Mouse (Mus musculus): ENCODE results near the gene Atp6v0a4. TPM values are rescaled to one million over a fixed set of nuclear protein-coding genes. Genes with fewer than 3 reads are reported as not detected.

Gene Atp6v0a4
- polyA plus RNA-seq, 1 experiment from 2014 or later: not detected

- no peak overlapping the region for H3K4me3 ChIP-seq (replicated peaks; ENCODE audit: low read depth, low read length)
- DNase-seq (no peak), ATAC-seq (ENCODE audit: low FRiP score, low TSS enrichment) (no peak)
- WGBS: 96% methylated on average over 6 of the region's 6 CpGs
- H3K27me3 ChIP-seq (ENCODE audit: control insufficient read depth, insufficient read depth, low read length): no peaks in the 10 kb centered on the region
- H3K36me3 ChIP-seq (ENCODE audit: control insufficient read depth, insufficient read depth, low read length): no peaks in the 10 kb centered on the region
- H3K9me3 ChIP-seq (ENCODE audit: control insufficient read depth, low read length): no peaks in the 10 kb centered on the region
- H3K4me2 ChIP-seq (ENCODE audit: low read length): no peak overlapping the region
- no peaks in the 10 kb centered on the region for H3K4me1 ChIP-seq (ENCODE audit: control insufficient read depth, insufficient read depth, low read length)
- no peak overlapping the region for H3K27ac ChIP-seq (replicated peaks; ENCODE audit: low read depth, low read length)
- no peak overlapping the region for H3K9ac ChIP-seq (replicated peaks; ENCODE audit: low read length)
These were observed 74.8 kb downstream of the Atp6v0a4 start for GRCm38 (mm10) chr6:38049601-38050000.

- Histone ChIP-seq H3K9me3 (ENCODE audit: control insufficient read depth, low read length) (no peaks in the 10 kb centered on the region), H3K4me1 (ENCODE audit: control insufficient read depth, insufficient read depth, low read length) (no peaks in the 10 kb centered on the region), H3K27ac (replicated peaks; ENCODE audit: low read depth, low read length) (no peak overlapping the region), H3K27me3 (ENCODE audit: control insufficient read depth, insufficient read depth, low read length) (no peaks in the 10 kb centered on the region), H3K4me3 (replicated peaks; ENCODE audit: low read depth, low read length) (no peak overlapping the region), H3K9ac (replicated peaks; ENCODE audit: low read length) (no peak overlapping the region), H3K36me3 (ENCODE audit: control insufficient read depth, insufficient read depth, low read length) (no peaks in the 10 kb centered on the region), H3K4me2 (ENCODE audit: low read length) (no peak overlapping the region)
- DNase-seq: no peak
- 59% methylated on average over 6 of the region's 6 CpGs for WGBS
- ATAC-seq (ENCODE audit: low FRiP score, low TSS enrichment): no peak
These were observed 75.4 kb downstream of the Atp6v0a4 start for GRCm38 (mm10) chr6:38048800-38049561.

- no peak for ATAC-seq (ENCODE audit: low FRiP score, low TSS enrichment)
These were observed 76.4 kb downstream of the Atp6v0a4 start for GRCm38 (mm10) chr6:38048003-38048402.

GRCm38 (mm10) chr6:38046838-38047237 lies 77.5 kb downstream of the Atp6v0a4 start, which contains the start of gene Svopl:
Gene Svopl, minus strand, starts transcription at chr6:38046996.
- Histone ChIP-seq H3K27me3 (ENCODE audit: control insufficient read depth, insufficient read depth, low read length) (no peaks in the 10 kb centered on the region), H3K27ac (replicated peaks; ENCODE audit: low read depth, low read length) (no peak within 1 kb of the TSS), H3K36me3 (ENCODE audit: control insufficient read depth, insufficient read depth, low read length) (no peaks in the 10 kb centered on the region), H3K4me2 (ENCODE audit: low read length) (no peak within 1 kb of the TSS), H3K4me3 (replicated peaks; ENCODE audit: low read depth, low read length) (no peak within 1 kb of the TSS), H3K9ac (replicated peaks; ENCODE audit: low read length) (no peak within 1 kb of the TSS), H3K4me1 (ENCODE audit: control insufficient read depth, insufficient read depth, low read length) (no peaks in the 10 kb centered on the region), H3K9me3 (ENCODE audit: control insufficient read depth, low read length) (no peaks in the 10 kb centered on the region)
- 46% methylated on average over 6 of the region's 6 CpGs for WGBS
- ATAC-seq (ENCODE audit: low FRiP score, low TSS enrichment) (no peak), DNase-seq (no peak)

More at GRCm38 (mm10) chr6:38048003-38048402, 76.4 kb downstream of the Atp6v0a4 start:
- Histone ChIP-seq H3K27me3 (ENCODE audit: control insufficient read depth, insufficient read depth, low read length) (no peaks in the 10 kb centered on the region), H3K4me3 (replicated peaks; ENCODE audit: low read depth, low read length) (no peak overlapping the region), H3K4me2 (ENCODE audit: low read length) (no peak overlapping the region), H3K9ac (replicated peaks; ENCODE audit: low read length) (no peak overlapping the region), H3K27ac (replicated peaks; ENCODE audit: low read depth, low read length) (no peak overlapping the region), H3K4me1 (ENCODE audit: control insufficient read depth, insufficient read depth, low read length) (no peaks in the 10 kb centered on the region), H3K36me3 (ENCODE audit: control insufficient read depth, insufficient read depth, low read length) (no peaks in the 10 kb centered on the region), H3K9me3 (ENCODE audit: control insufficient read depth, low read length) (no peaks in the 10 kb centered on the region)
- 74% methylated on average over 4 of the region's 4 CpGs for WGBS
- no peak for DNase-seq

GRCm38 (mm10) chr6:38032801-38033566 lies 91.4 kb downstream of the Atp6v0a4 start:
- ATAC-seq (ENCODE audit: low FRiP score, low TSS enrichment): no peak
- Histone ChIP-seq H3K9me3 (ENCODE audit: control insufficient read depth, low read length) (no peaks in the 10 kb centered on the region), H3K27ac (replicated peaks; ENCODE audit: low read depth, low read length) (no peak overlapping the region), H3K27me3 (ENCODE audit: control insufficient read depth, insufficient read depth, low read length) (no peaks in the 10 kb centered on the region), H3K4me1 (ENCODE audit: control insufficient read depth, insufficient read depth, low read length) (peaks cover 7% of the 10 kb centered on the region; the same call in 1 of the 2 replicates), H3K9ac (replicated peaks; ENCODE audit: low read length) (no peak overlapping the region), H3K36me3 (ENCODE audit: control insufficient read depth, insufficient read depth, low read length) (no peaks in the 10 kb centered on the region), H3K4me3 (replicated peaks; ENCODE audit: low read depth, low read length) (no peak overlapping the region), H3K4me2 (ENCODE audit: low read length) (no peak overlapping the region)
- DNase-seq: peak; percentile 17
- 62% methylated on average over 5 of the region's 5 CpGs for WGBS

GRCm38 (mm10) chr6:38031924-38032540 lies 92.4 kb downstream of the Atp6v0a4 start:
- no peak overlapping the region for H3K27ac ChIP-seq (replicated peaks; ENCODE audit: low read depth, low read length)
- H3K9me3 ChIP-seq (ENCODE audit: control insufficient read depth, low read length): no peaks in the 10 kb centered on the region
- WGBS: 68% methylated on average over 7 of the region's 7 CpGs
- no peak overlapping the region for H3K4me2 ChIP-seq (ENCODE audit: low read length)
- H3K36me3 ChIP-seq (ENCODE audit: control insufficient read depth, insufficient read depth, low read length): no peaks in the 10 kb centered on the region
- DNase-seq (peak; percentile 12), ATAC-seq (ENCODE audit: low FRiP score, low TSS enrichment) (no peak)
- H3K4me1 ChIP-seq (ENCODE audit: control insufficient read depth, insufficient read depth, low read length): peaks cover 7% of the 10 kb centered on the region; the same call in 1 of the 2 replicates
- no peaks in the 10 kb centered on the region for H3K27me3 ChIP-seq (ENCODE audit: control insufficient read depth, insufficient read depth, low read length)
- H3K9ac ChIP-seq (replicated peaks; ENCODE audit: low read length): no peak overlapping the region
- no peak overlapping the region for H3K4me3 ChIP-seq (replicated peaks; ENCODE audit: low read depth, low read length)

- no peak overlapping the region for H3K4me3 ChIP-seq (replicated peaks; ENCODE audit: low read depth, low read length)
- ATAC-seq (ENCODE audit: low FRiP score, low TSS enrichment): no peak
- H3K9ac ChIP-seq (replicated peaks; ENCODE audit: low read length): no peak overlapping the region
- no peak overlapping the region for H3K27ac ChIP-seq (replicated peaks; ENCODE audit: low read depth, low read length)
- DNase-seq: no peak
- no peaks in the 10 kb centered on the region for H3K9me3 ChIP-seq (ENCODE audit: control insufficient read depth, low read length)
- H3K4me1 ChIP-seq (ENCODE audit: control insufficient read depth, insufficient read depth, low read length): peaks cover 7% of the 10 kb centered on the region; the same call in 1 of the 2 replicates
- no peaks in the 10 kb centered on the region for H3K36me3 ChIP-seq (ENCODE audit: control insufficient read depth, insufficient read depth, low read length)
- WGBS: 60% methylated on average over 2 of the region's 2 CpGs
- no peak overlapping the region for H3K4me2 ChIP-seq (ENCODE audit: low read length)
- H3K27me3 ChIP-seq (ENCODE audit: control insufficient read depth, insufficient read depth, low read length): no peaks in the 10 kb centered on the region
These were observed 96.2 kb downstream of the Atp6v0a4 start for GRCm38 (mm10) chr6:38028205-38028604.

GRCm38 (mm10) chr6:38027771-38028170 lies 96.6 kb downstream of the Atp6v0a4 start:
- ATAC-seq (ENCODE audit: low FRiP score, low TSS enrichment): no peak
- 58% methylated on average over 1 of the region's 1 CpGs for WGBS

More at GRCm38 (mm10) chr6:38027771-38028170, 96.6 kb downstream of the Atp6v0a4 start:
- H3K9me3 ChIP-seq (ENCODE audit: control insufficient read depth, low read length): no peaks in the 10 kb centered on the region
- peak; percentile 35 for DNase-seq
- H3K27ac ChIP-seq (replicated peaks; ENCODE audit: low read depth, low read length): no peak overlapping the region
- no peak overlapping the region for H3K4me2 ChIP-seq (ENCODE audit: low read length)
- H3K36me3 ChIP-seq (ENCODE audit: control insufficient read depth, insufficient read depth, low read length): no peaks in the 10 kb centered on the region
- H3K4me1 ChIP-seq (ENCODE audit: control insufficient read depth, insufficient read depth, low read length): peaks cover 5% of the 10 kb centered on the region; the same call in 1 of the 2 replicates
- H3K9ac ChIP-seq (replicated peaks; ENCODE audit: low read length): no peak overlapping the region
- no peak overlapping the region for H3K4me3 ChIP-seq (replicated peaks; ENCODE audit: low read depth, low read length)
- no peaks in the 10 kb centered on the region for H3K27me3 ChIP-seq (ENCODE audit: control insufficient read depth, insufficient read depth, low read length)
